Mouse (Mus musculus): ENCODE results near the gene Ttc28. TPM values are rescaled to one million over a fixed set of nuclear protein-coding genes. Genes with fewer than 3 reads are reported as not detected.

The Ttc28 gene
- total and polyA plus RNA-seq, 2 experiments: 0.81 to 0.83 TPM

DNA sequence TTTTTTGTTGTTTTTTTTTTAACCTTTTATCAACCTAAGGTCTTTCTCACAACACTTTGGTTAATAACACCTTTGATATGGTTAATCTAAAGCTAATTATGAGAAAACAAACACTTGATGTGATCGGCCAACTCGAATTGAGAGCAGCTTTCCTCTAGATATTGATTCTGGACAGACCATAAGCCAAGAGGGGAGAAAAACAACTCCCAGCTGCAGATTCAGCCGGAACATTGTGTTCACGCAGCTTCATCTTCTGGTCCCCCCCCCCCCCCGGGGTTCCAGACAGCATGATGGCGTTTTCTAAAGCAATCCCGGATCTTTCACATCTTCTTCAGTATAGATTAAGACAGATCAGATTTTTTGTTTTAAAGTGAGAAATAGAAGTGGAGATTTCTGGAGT is 194.4 kb downstream of the Ttc28 start:
- H3K9ac ChIP-seq (ENCODE audit: low read depth, low read length): no peak overlapping the region
- H3K4me1 ChIP-seq (ENCODE audit: control insufficient read depth, insufficient read depth, low read length): no peaks in the 10 kb centered on the region
- no peak overlapping the region for H3K4me3 ChIP-seq (ENCODE audit: insufficient read depth, low read depth, low read length)
- H3K27ac ChIP-seq (replicated peaks; ENCODE audit: insufficient read depth, low read depth, low read length): no peak overlapping the region
- WGBS: 32% methylated on average over 7 of the region's 7 CpGs
- DNase-seq (ENCODE audit: extremely low read depth, low read depth, low spot score): no peak
- no peaks in the 10 kb centered on the region for H3K79me2 ChIP-seq (ENCODE audit: control insufficient read depth, insufficient read depth, low read length)
- no peaks in the 10 kb centered on the region for H3K36me3 ChIP-seq (ENCODE audit: control insufficient read depth, insufficient read depth, low read length)
- no peaks in the 10 kb centered on the region for H3K27me3 ChIP-seq (ENCODE audit: control insufficient read depth, insufficient read depth, low read length)
- TF ChIP-seq POLR2A (IDR thresholded peaks at IDR 0.05; ENCODE audit: extremely low read depth, insufficient read depth, low read length) (no peak), CTCF (IDR thresholded peaks at IDR 0.05; ENCODE audit: low read depth, low read length) (no peak)

DNA sequence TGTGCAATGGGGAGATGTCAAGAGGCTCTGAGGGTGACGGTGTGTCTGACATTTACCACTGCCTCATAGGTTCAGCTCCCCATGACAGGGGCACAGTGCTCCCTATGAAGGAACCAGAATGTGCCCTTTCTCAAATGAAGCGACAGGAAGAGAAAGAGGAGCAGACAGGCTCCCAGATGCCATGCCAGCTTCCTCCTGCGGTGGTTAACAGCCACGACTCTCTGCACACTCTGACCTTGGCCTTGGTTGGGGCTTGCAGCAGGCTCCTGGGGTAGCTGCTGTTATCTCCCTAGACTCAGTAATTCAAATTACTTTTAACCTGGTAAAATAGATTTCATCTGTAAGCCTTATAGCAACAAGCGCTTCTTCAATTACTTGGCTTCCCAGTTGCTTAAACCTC is 196.2 kb downstream of the Ttc28 start:
- H3K36me3 ChIP-seq (ENCODE audit: control insufficient read depth, insufficient read depth, low read length): no peaks in the 10 kb centered on the region
- H3K4me1 ChIP-seq (ENCODE audit: control insufficient read depth, insufficient read depth, low read length): no peaks in the 10 kb centered on the region
- TF ChIP-seq POLR2A (IDR thresholded peaks at IDR 0.05; ENCODE audit: extremely low read depth, insufficient read depth, low read length) (no peak), CTCF (IDR thresholded peaks at IDR 0.05; ENCODE audit: low read depth, low read length) (no peak)
- no peak for DNase-seq (ENCODE audit: extremely low read depth, low read depth, low spot score)
- 72% methylated on average over 5 of the region's 5 CpGs for WGBS
- H3K27me3 ChIP-seq (ENCODE audit: control insufficient read depth, insufficient read depth, low read length): no peaks in the 10 kb centered on the region
- no peak overlapping the region for H3K27ac ChIP-seq (replicated peaks; ENCODE audit: insufficient read depth, low read depth, low read length)
- H3K4me3 ChIP-seq (ENCODE audit: insufficient read depth, low read depth, low read length): no peak overlapping the region
- no peaks in the 10 kb centered on the region for H3K79me2 ChIP-seq (ENCODE audit: control insufficient read depth, insufficient read depth, low read length)
- no peak overlapping the region for H3K9ac ChIP-seq (ENCODE audit: low read depth, low read length)

GRCm38 (mm10) chr5:111077261-111077660 is 197.7 kb downstream of the Ttc28 start:
- H3K79me2 ChIP-seq (ENCODE audit: control insufficient read depth, insufficient read depth, low read length): no peaks in the 10 kb centered on the region
- no peak for TF ChIP-seq POLR2A (IDR thresholded peaks at IDR 0.05; ENCODE audit: extremely low read depth, insufficient read depth, low read length)
- no peaks in the 10 kb centered on the region for H3K36me3 ChIP-seq (ENCODE audit: control insufficient read depth, insufficient read depth, low read length)
- H3K9ac ChIP-seq (ENCODE audit: low read depth, low read length): no peak overlapping the region
- no peak overlapping the region for H3K27ac ChIP-seq (replicated peaks; ENCODE audit: insufficient read depth, low read depth, low read length)
- no peaks in the 10 kb centered on the region for H3K4me1 ChIP-seq (ENCODE audit: control insufficient read depth, insufficient read depth, low read length)
- WGBS: 94% methylated on average over 9 of the region's 9 CpGs
- no peak overlapping the region for H3K4me3 ChIP-seq (ENCODE audit: insufficient read depth, low read depth, low read length)
- no peaks in the 10 kb centered on the region for H3K27me3 ChIP-seq (ENCODE audit: control insufficient read depth, insufficient read depth, low read length)
- no peak for DNase-seq (ENCODE audit: extremely low read depth, low read depth, low spot score)

DNA sequence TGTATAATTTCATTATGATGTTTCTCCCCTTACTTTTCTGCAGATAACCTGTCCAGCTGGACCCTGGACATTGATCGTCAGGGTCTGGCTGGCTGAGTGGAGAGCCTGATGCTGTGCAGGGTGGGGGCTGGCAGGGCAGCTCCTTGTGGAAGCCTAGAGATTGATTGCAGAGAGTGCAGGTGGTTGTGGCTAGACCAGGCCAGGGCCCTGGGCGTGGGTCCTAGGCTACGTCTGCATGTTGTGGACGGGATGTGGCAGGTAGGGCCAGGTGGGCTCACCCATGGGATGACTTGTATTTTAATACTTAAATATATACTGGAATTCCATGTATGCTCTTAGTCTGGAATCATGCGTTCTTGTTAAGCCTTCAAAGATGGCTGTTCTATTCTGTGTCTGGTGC is 201.0 kb downstream of the Ttc28 start:
- H3K36me3 ChIP-seq (ENCODE audit: control insufficient read depth, insufficient read depth, low read length): no peaks in the 10 kb centered on the region
- 92% methylated on average over 5 of the region's 5 CpGs for WGBS

DNA sequence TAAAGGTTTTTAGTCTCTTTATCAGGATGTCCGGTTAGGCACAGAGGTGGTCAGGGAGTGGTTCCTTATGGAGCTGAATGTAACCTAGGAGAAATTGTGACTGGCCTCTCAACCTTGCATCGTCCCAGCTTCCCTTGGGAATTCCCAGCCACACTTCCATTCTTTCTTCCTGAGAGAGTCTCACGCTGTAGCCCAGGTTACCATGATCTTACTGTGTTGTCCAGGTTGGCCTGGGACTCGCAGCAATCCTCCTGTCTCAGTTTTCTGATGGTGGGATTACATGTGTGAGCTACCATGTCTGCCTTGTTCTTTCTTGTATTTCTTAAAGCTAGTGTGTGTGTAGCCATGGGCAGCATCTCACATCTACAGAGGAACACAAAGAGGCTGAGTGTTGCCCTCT is 206.2 kb downstream of the Ttc28 start:
- 89% methylated on average over 4 of the region's 4 CpGs for WGBS
- H3K27me3 ChIP-seq (ENCODE audit: control insufficient read depth, insufficient read depth, low read length): no peaks in the 10 kb centered on the region
- H3K27ac ChIP-seq (replicated peaks; ENCODE audit: insufficient read depth, low read depth, low read length): no peak overlapping the region
- H3K4me1 ChIP-seq (ENCODE audit: control insufficient read depth, insufficient read depth, low read length): no peaks in the 10 kb centered on the region
- DNase-seq (ENCODE audit: extremely low read depth, low read depth, low spot score): no peak
- H3K79me2 ChIP-seq (ENCODE audit: control insufficient read depth, insufficient read depth, low read length): no peaks in the 10 kb centered on the region
- no peak overlapping the region for H3K9ac ChIP-seq (ENCODE audit: low read depth, low read length)
- no peaks in the 10 kb centered on the region for H3K36me3 ChIP-seq (ENCODE audit: control insufficient read depth, insufficient read depth, low read length)
- no peak overlapping the region for H3K4me3 ChIP-seq (ENCODE audit: insufficient read depth, low read depth, low read length)
- TF ChIP-seq CTCF (IDR thresholded peaks at IDR 0.05; ENCODE audit: low read depth, low read length) (no peak), POLR2A (IDR thresholded peaks at IDR 0.05; ENCODE audit: extremely low read depth, insufficient read depth, low read length) (no peak)

More for the DNA sequence above, 201.0 kb downstream of the Ttc28 start:
- no peaks in the 10 kb centered on the region for H3K79me2 ChIP-seq (ENCODE audit: control insufficient read depth, insufficient read depth, low read length)
- TF ChIP-seq CTCF (IDR thresholded peaks at IDR 0.05; ENCODE audit: low read depth, low read length): no peak
- no peak for TF ChIP-seq POLR2A (IDR thresholded peaks at IDR 0.05; ENCODE audit: extremely low read depth, insufficient read depth, low read length)
- no peak for DNase-seq (ENCODE audit: extremely low read depth, low read depth, low spot score)
- H3K27ac ChIP-seq (replicated peaks; ENCODE audit: insufficient read depth, low read depth, low read length): no peak overlapping the region
- H3K27me3 ChIP-seq (ENCODE audit: control insufficient read depth, insufficient read depth, low read length): no peaks in the 10 kb centered on the region
- no peak overlapping the region for H3K9ac ChIP-seq (ENCODE audit: low read depth, low read length)
- no peak overlapping the region for H3K4me3 ChIP-seq (ENCODE audit: insufficient read depth, low read depth, low read length)
- no peaks in the 10 kb centered on the region for H3K4me1 ChIP-seq (ENCODE audit: control insufficient read depth, insufficient read depth, low read length)

DNA sequence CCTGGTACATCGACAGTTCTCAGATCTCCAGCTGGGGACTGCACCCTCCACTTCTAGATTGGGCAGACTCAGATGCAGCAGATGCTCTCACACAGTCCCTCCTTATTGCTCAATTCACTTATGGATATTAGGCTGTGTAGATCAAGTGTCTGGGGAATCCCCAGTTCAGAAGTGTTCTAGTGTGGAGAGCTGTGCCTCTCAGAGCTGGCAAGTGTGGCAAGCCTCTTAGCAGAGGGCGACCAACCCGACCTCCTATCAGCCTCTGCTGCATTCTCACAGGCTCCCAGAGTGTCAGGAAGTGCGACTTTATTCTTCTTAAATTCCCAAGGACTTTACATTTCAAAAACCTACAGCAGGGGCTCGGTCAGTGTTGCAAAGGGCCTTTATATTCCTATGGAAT is 217.1 kb downstream of the Ttc28 start:
- H3K79me2 ChIP-seq (ENCODE audit: control insufficient read depth, insufficient read depth, low read length): no peaks in the 10 kb centered on the region
- 76% methylated on average over 5 of the region's 5 CpGs for WGBS
- H3K9ac ChIP-seq (ENCODE audit: low read depth, low read length): no peak overlapping the region
- no peaks in the 10 kb centered on the region for H3K36me3 ChIP-seq (ENCODE audit: control insufficient read depth, insufficient read depth, low read length)
- no peak for TF ChIP-seq POLR2A (IDR thresholded peaks at IDR 0.05; ENCODE audit: extremely low read depth, insufficient read depth, low read length)
- no peak for TF ChIP-seq CTCF (IDR thresholded peaks at IDR 0.05; ENCODE audit: low read depth, low read length)
- no peak overlapping the region for H3K4me3 ChIP-seq (ENCODE audit: insufficient read depth, low read depth, low read length)
- no peak overlapping the region for H3K27ac ChIP-seq (replicated peaks; ENCODE audit: insufficient read depth, low read depth, low read length)
- H3K4me1 ChIP-seq (ENCODE audit: control insufficient read depth, insufficient read depth, low read length): no peaks in the 10 kb centered on the region
- DNase-seq (ENCODE audit: extremely low read depth, low read depth, low spot score): no peak
- H3K27me3 ChIP-seq (ENCODE audit: control insufficient read depth, insufficient read depth, low read length): no peaks in the 10 kb centered on the region
